Mouse (Mus musculus): ENCODE results near the gene Ptpn13. TPM values are rescaled to one million over a fixed set of nuclear protein-coding genes. Genes with fewer than 3 reads are reported as not detected.

Gene Ptpn13
- polyA plus RNA-seq, 1 experiment from 2014 or later: 4.1 TPM

DNA sequence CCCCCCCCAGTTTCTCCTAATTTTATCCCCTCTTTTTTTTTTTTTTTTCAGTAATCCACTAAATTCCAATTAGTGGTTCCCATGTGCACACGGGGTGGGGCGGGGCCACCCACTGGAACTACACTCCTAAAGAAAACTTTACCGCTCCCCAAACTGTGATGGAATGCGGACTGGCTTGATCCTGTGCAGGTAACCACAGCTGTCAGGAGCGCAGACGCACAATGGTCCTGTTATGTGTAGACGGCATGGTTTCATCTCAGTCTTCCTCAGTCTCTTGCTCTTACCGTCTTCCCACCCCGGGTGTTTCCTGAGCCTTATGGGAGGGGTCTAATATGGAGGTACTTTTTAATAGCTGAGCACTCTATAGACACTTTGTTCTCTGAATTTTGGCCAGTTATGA lies 7.0 kb upstream of the Ptpn13 start:
- Histone ChIP-seq H3K27me3 (replicated peaks; ENCODE audit: control insufficient read depth, insufficient read depth, low read length) (no peaks in the 10 kb centered on the region), H3K9ac (replicated peaks; ENCODE audit: low read depth, low read length) (no peak overlapping the region), H3K4me1 (replicated peaks; ENCODE audit: control insufficient read depth, insufficient read depth, low read length) (0 out of 2 replicates have a peak, but pooled peaks cover 2% of the 10 kb centered on the region), H3K4me3 (replicated peaks; ENCODE audit: low read length) (no peak overlapping the region), H3K36me3 (ENCODE audit: control insufficient read depth, insufficient read depth) (no peaks in the 10 kb centered on the region), H3K27ac (ENCODE audit: low read length) (no peak overlapping the region), H3K4me2 (ENCODE audit: low read length) (no peak overlapping the region), H3K9me3 (ENCODE audit: control insufficient read depth, low read length) (no peaks in the 10 kb centered on the region)
- ATAC-seq: no peak
- WGBS: 79% methylated on average over 9 of the region's 9 CpGs

DNA sequence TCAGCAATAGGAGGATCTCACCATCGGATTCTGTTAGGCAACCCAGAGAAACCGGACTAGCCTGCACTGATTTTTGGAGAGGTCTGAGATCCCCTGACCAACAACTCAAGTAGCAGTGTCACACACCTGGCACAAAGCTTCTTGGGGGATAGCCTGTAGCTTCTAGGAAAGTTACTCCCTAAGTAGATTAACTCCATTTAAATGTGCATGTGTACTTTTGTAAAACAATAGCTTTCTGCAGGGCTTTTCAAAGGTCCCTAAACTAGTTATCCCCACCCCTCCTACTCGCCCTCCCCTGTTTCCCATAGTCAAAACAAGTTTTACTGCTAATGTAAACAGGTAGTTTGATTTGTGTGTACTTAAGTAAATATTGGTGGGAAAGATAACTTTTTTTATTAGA lies 6.1 kb upstream of the Ptpn13 start:
- Histone ChIP-seq H3K4me2 (ENCODE audit: low read length) (no peak overlapping the region), H3K27ac (ENCODE audit: low read length) (no peak overlapping the region), H3K27me3 (replicated peaks; ENCODE audit: control insufficient read depth, insufficient read depth, low read length) (no peaks in the 10 kb centered on the region), H3K4me3 (replicated peaks; ENCODE audit: low read length) (no peak overlapping the region), H3K4me1 (replicated peaks; ENCODE audit: control insufficient read depth, insufficient read depth, low read length) (peaks cover 2% of the 10 kb centered on the region; the same call in 1 of the 2 replicates), H3K36me3 (ENCODE audit: control insufficient read depth, insufficient read depth) (no peaks in the 10 kb centered on the region), H3K9me3 (ENCODE audit: control insufficient read depth, low read length) (no peaks in the 10 kb centered on the region), H3K9ac (replicated peaks; ENCODE audit: low read depth, low read length) (no peak overlapping the region)
- no peak for ATAC-seq
- WGBS: 62% methylated on average over 3 of the region's 3 CpGs

DNA sequence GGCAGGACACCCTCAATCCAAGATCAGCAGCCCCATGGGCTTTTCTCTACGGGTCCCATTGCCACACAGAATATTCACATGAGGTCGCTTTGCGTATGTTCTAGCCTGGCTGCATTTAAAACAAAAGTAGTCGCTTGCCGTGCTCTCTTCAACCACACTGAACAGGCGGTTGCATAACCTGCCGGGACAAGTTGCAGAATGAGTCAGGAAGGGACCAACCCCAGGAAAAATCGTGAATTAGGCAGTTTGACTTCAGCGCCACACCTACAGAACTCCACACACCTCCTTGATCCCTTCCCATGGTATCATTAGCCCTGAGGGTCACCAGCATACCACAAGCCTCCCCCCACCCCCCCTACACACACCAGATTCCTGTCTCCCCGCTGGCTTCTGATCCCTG lies 4.4 kb upstream of the Ptpn13 start:
- no peaks in the 10 kb centered on the region for H3K36me3 ChIP-seq (ENCODE audit: control insufficient read depth, insufficient read depth)
- H3K9ac ChIP-seq (replicated peaks; ENCODE audit: low read depth, low read length): no peak overlapping the region
- H3K4me3 ChIP-seq (replicated peaks; ENCODE audit: low read length): no peak overlapping the region
- no peaks in the 10 kb centered on the region for H3K9me3 ChIP-seq (ENCODE audit: control insufficient read depth, low read length)
- no peak for ATAC-seq
- WGBS: 42% methylated on average over 10 of the region's 10 CpGs
- no peak overlapping the region for H3K4me2 ChIP-seq (ENCODE audit: low read length)
- no peaks in the 10 kb centered on the region for H3K27me3 ChIP-seq (replicated peaks; ENCODE audit: control insufficient read depth, insufficient read depth, low read length)
- H3K4me1 ChIP-seq (replicated peaks; ENCODE audit: control insufficient read depth, insufficient read depth, low read length): peaks cover 8% of the 10 kb centered on the region
- H3K27ac ChIP-seq (ENCODE audit: low read length): no peak overlapping the region

DNA sequence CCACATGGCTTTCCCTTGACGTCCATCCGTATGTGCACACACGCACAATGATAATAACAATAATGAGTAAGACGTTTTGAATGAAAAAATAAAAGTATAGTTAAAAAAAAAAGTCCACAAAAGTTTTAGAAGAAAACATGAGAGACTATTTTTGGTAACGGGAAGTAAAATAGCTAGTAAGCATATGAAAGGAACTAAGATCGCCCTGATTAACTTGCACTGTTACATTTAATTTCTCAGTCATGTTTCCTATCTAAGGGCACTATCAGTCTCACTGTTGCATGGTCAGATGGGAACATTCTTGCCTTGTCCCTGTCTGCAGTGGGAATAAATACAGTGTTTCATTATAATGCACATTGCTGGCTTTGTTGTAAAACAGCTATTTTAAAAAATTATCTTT lies 2.4 kb upstream of the Ptpn13 start:
- peaks cover 16% of the 10 kb centered on the region for H3K4me1 ChIP-seq (replicated peaks; ENCODE audit: control insufficient read depth, insufficient read depth, low read length)
- H3K27ac ChIP-seq (ENCODE audit: low read length): no peak overlapping the region
- no peak for ATAC-seq
- H3K36me3 ChIP-seq (ENCODE audit: control insufficient read depth, insufficient read depth): no peaks in the 10 kb centered on the region
- H3K4me3 ChIP-seq (replicated peaks; ENCODE audit: low read length): no peak overlapping the region
- H3K9me3 ChIP-seq (ENCODE audit: control insufficient read depth, low read length): no peaks in the 10 kb centered on the region
- 62% methylated on average over 6 of the region's 6 CpGs for WGBS
- H3K4me2 ChIP-seq (ENCODE audit: low read length): no peak overlapping the region
- H3K9ac ChIP-seq (replicated peaks; ENCODE audit: low read depth, low read length): no peak overlapping the region
- H3K27me3 ChIP-seq (replicated peaks; ENCODE audit: control insufficient read depth, insufficient read depth, low read length): no peaks in the 10 kb centered on the region

DNA sequence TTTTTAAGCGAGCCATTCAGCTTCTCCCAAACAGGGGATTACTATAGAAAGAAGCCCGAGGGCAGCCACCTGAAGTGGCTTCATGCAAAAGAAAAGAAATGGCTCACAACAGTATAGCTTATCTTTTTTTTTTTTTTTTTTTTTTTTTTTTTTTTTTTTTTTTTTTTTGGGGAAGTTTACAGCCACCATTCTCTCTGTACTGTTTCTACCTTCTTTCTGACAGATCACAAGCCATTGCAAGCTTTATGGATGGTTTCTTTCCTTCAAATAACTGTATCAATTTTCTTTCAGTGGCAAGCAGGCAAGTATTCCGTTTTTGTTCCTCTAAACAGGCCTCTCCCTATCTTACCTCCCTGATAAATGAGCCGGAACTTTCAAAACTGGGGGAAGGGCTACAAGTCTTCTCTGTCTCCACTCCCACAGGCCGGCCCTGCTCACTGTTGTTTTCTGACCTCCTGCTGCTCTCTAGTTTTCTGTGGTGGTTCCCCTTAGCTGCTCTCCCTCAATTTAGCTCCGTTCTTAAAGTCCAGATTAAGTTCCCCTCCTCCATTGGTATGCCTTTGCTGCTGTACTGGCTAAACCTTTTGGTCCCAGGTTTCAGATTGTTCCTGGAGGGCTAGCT lies 1.6 kb upstream of the Ptpn13 start:
- Histone ChIP-seq H3K27ac (ENCODE audit: low read length) (no peak overlapping the region), H3K4me3 (replicated peaks; ENCODE audit: low read length) (no peak overlapping the region), H3K4me2 (ENCODE audit: low read length) (no peak overlapping the region), H3K9me3 (ENCODE audit: control insufficient read depth, low read length) (no peaks in the 10 kb centered on the region), H3K4me1 (replicated peaks; ENCODE audit: control insufficient read depth, insufficient read depth, low read length) (peaks cover 16% of the 10 kb centered on the region), H3K9ac (replicated peaks; ENCODE audit: low read depth, low read length) (no peak overlapping the region), H3K27me3 (replicated peaks; ENCODE audit: control insufficient read depth, insufficient read depth, low read length) (no peaks in the 10 kb centered on the region), H3K36me3 (ENCODE audit: control insufficient read depth, insufficient read depth) (no peaks in the 10 kb centered on the region)
- 16% methylated on average over 6 of the region's 6 CpGs for WGBS
- no peak for ATAC-seq

DNA sequence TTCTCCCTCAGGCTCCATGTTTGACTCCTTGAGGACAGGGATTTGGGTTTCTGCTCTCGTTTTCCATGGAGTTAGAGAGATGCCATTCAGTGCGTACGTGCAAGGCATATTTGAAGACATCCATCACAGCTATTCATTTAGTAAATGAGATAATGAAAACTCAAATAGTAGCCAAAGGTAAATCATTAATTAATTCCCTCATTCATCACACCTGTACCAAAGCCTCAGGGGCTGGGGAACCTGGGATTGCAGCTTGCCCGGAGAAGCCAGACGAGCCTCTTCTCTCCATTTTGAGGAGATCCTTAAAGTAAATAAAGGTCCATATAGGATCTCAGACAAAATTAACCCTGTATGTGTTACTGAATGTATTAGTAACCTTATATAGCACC lies 1.1 kb upstream of the Ptpn13 start:
- Histone ChIP-seq H3K36me3 (ENCODE audit: control insufficient read depth, insufficient read depth) (no peaks in the 10 kb centered on the region), H3K4me1 (replicated peaks; ENCODE audit: control insufficient read depth, insufficient read depth, low read length) (peaks cover 16% of the 10 kb centered on the region), H3K27ac (ENCODE audit: low read length) (no peak overlapping the region), H3K9me3 (ENCODE audit: control insufficient read depth, low read length) (no peaks in the 10 kb centered on the region), H3K27me3 (replicated peaks; ENCODE audit: control insufficient read depth, insufficient read depth, low read length) (no peaks in the 10 kb centered on the region), H3K4me3 (replicated peaks; ENCODE audit: low read length) (no peak overlapping the region), H3K4me2 (ENCODE audit: low read length) (no peak overlapping the region; the same call in 1 of the 2 replicates), H3K9ac (replicated peaks; ENCODE audit: low read depth, low read length) (no peak overlapping the region)
- WGBS: 18% methylated on average over 5 of the region's 5 CpGs
- ATAC-seq: no peak

DNA sequence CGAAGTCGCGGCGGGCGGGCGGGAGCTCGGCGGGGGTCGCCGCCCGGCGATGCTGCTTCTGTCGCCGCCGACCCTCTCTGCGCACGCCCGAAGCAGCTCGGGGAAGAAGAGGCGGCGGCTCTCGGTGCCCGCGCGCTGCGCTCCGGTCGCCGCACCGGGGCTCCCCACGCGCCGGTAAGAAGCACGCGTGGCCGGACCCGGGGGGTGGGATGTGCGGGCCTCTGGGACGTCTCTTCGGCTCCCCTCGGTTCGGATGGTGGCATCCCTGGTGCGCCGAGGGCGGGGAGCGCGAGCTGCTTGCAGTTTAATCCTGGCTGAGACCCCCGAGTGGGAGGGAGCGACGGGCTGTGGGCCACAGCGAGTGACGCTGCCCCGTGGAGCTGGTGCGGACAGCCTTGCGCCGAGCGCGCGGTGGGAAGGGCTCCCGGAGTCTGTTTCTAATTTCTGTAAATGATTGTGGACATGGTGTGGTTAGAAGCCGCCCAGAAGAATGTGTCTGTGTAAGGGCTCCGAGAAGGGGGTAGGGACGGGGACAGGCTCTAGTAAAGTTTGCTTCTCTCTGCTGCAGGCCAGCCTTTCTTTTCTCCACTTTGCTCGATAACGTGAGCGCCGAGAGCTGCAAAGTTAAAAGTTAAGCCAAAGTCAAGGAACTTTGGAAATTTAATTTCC lies 505 bp downstream of the Ptpn13 start:
- peak; percentile 47; the same call in 1 of the 2 replicates for ATAC-seq
- H3K4me3 ChIP-seq (replicated peaks; ENCODE audit: low read length): peak overlapping the region; percentile 80
- no peaks in the 10 kb centered on the region for H3K27me3 ChIP-seq (replicated peaks; ENCODE audit: control insufficient read depth, insufficient read depth, low read length)
- H3K36me3 ChIP-seq (ENCODE audit: control insufficient read depth, insufficient read depth): no peaks in the 10 kb centered on the region
- H3K9ac ChIP-seq (replicated peaks; ENCODE audit: low read depth, low read length): peak overlapping the region; percentile 83
- WGBS: 0% methylated on average over 65 of the region's 67 CpGs
- H3K4me1 ChIP-seq (replicated peaks; ENCODE audit: control insufficient read depth, insufficient read depth, low read length): peaks cover 16% of the 10 kb centered on the region
- peak overlapping the region; percentile 91 for H3K4me2 ChIP-seq (ENCODE audit: low read length)
- no peaks in the 10 kb centered on the region for H3K9me3 ChIP-seq (ENCODE audit: control insufficient read depth, low read length)
- 0 out of 2 replicates have a peak overlapping the region, but pooled peaks have one; percentile 42 for H3K27ac ChIP-seq (ENCODE audit: low read length)

DNA sequence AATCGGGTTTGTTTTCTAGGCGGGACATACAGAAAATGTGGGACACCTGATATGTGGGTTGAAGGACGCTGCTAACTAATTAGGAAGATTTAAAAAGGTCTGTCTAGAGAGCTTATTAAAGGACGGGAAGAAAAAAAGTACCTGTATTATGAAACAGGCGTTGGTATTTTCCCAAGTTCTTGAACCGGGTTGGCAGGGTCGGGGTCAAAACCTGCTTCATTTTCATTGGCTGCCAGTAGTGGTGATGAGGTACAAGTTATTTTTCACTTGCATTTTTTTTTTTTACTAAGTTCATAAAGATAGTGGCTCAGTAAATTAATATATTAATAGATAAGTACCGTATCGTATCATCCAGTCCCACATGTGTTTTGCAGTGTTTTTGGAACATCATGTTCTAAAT lies 1.3 kb downstream of the Ptpn13 start:
- H3K36me3 ChIP-seq (ENCODE audit: control insufficient read depth, insufficient read depth): no peaks in the 10 kb centered on the region
- no peaks in the 10 kb centered on the region for H3K27me3 ChIP-seq (replicated peaks; ENCODE audit: control insufficient read depth, insufficient read depth, low read length)
- H3K9ac ChIP-seq (replicated peaks; ENCODE audit: low read depth, low read length): no peak overlapping the region
- H3K4me3 ChIP-seq (replicated peaks; ENCODE audit: low read length): peak overlapping the region; percentile 80
- H3K4me1 ChIP-seq (replicated peaks; ENCODE audit: control insufficient read depth, insufficient read depth, low read length): peaks cover 14% of the 10 kb centered on the region
- H3K9me3 ChIP-seq (ENCODE audit: control insufficient read depth, low read length): no peaks in the 10 kb centered on the region
- H3K27ac ChIP-seq (ENCODE audit: low read length): no peak overlapping the region
- WGBS: 17% methylated on average over 9 of the region's 9 CpGs
- peak overlapping the region; percentile 91 for H3K4me2 ChIP-seq (ENCODE audit: low read length)
- no peak for ATAC-seq

DNA sequence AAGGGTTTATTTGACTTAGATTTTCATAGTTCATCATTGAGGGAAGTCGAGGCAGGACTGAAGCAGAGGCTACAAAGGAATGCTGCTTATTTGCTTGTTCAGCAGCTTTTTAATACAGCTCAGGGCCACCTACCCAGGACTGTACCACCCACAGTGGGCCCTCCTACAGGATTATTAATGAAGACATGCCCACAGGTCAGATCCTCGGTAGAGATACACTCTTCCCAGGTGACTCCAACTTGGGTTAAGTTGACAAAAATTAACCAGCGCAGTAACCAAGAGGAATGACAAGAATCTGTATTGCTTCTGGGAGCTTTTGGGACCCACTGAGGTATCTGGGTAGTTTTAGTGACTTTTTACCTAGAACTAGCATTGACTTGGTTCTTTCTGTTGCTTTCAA lies 6.0 kb downstream of the Ptpn13 start:
- WGBS: 83% methylated on average over 3 of the region's 3 CpGs
- no peak for ATAC-seq
- Histone ChIP-seq H3K27me3 (replicated peaks; ENCODE audit: control insufficient read depth, insufficient read depth, low read length) (no peaks in the 10 kb centered on the region), H3K9ac (replicated peaks; ENCODE audit: low read depth, low read length) (no peak overlapping the region), H3K36me3 (ENCODE audit: control insufficient read depth, insufficient read depth) (no peaks in the 10 kb centered on the region), H3K27ac (ENCODE audit: low read length) (no peak overlapping the region), H3K4me1 (replicated peaks; ENCODE audit: control insufficient read depth, insufficient read depth, low read length) (peaks cover 7% of the 10 kb centered on the region), H3K4me3 (replicated peaks; ENCODE audit: low read length) (no peak overlapping the region), H3K4me2 (ENCODE audit: low read length) (no peak overlapping the region), H3K9me3 (ENCODE audit: control insufficient read depth, low read length) (no peaks in the 10 kb centered on the region)

Measured in forebrain, embryonic 16.5 days (tissue).